Mouse (Mus musculus) embryonic facial prominence, embryonic 11.5 days (tissue): ENCODE data around the gene Dynll2. TPM values are rescaled to one million over a fixed set of nuclear protein-coding genes. Genes with fewer than 3 reads are reported as not detected.
A peak's percentile ranks its signal among the peaks of the same experiment; 100 is the strongest.

Experiments
- ATAC-seq: fragments of 200-750 bp; cut with Nextera tagmentation; replicated peaks from 2 replicates; pipeline ENCODE4 v1.8.0; 2017; ENCODE audit warnings: low read depth; ENCODE audit not compliant: insufficient number of reproducible peaks, low FRiP score, low TSS enrichment
- DNase-seq: peaks from one replicate; pipeline ENCODE4 v3.0.0-alpha.2; 2015; ENCODE audit warnings: low spot score
- H3K27ac ChIP-seq: fragments of 300-500 bp; sonication (generic); replicated peaks from 2 replicates; pipeline ENCODE4 v1.5.1; 2014; ENCODE audit warnings: mild to moderate bottlenecking, low read depth, low read length, control low read depth
- H3K27me3 ChIP-seq: fragments of 300-500 bp; sonication (generic); 2 replicates; pipeline ENCODE4 v1.6.1; 2014; ENCODE audit warnings: mild to moderate bottlenecking, low read length, moderate library complexity, mixed read lengths; ENCODE audit not compliant: control insufficient read depth, insufficient read depth
- H3K36me3 ChIP-seq: fragments of 300-500 bp; sonication (generic); replicated peaks from 2 replicates; pipeline ENCODE4 v1.6.1; 2014; ENCODE audit warnings: low read depth, mild to moderate bottlenecking, low read length, moderate library complexity, mixed read lengths; ENCODE audit not compliant: control insufficient read depth, insufficient read depth
- H3K4me1 ChIP-seq: fragments of 300-500 bp; sonication (generic); 2 replicates; pipeline ENCODE4 v1.6.1; 2014; ENCODE audit warnings: low read length, mixed read lengths; ENCODE audit not compliant: control insufficient read depth, insufficient read depth
- H3K4me2 ChIP-seq: fragments of 300-500 bp; sonication (generic); 2 replicates; pipeline ENCODE4 v1.6.1; 2014; ENCODE audit warnings: low read depth, mild to moderate bottlenecking, control low read depth, low read length, moderate library complexity
- H3K4me3 ChIP-seq: fragments of 300-500 bp; sonication (generic); 2 replicates; pipeline ENCODE4 v1.5.1; 2014; ENCODE audit warnings: low read depth, low read length, control low read depth
- H3K9ac ChIP-seq: fragments of 300-500 bp; sonication (generic); replicated peaks from 2 replicates; pipeline ENCODE4 v1.6.1; 2014; ENCODE audit warnings: mild to moderate bottlenecking, control low read depth, low read length
- H3K9me3 ChIP-seq: fragments of 300-500 bp; sonication (generic); replicated peaks from 2 replicates; pipeline ENCODE4 v1.6.1; 2016; ENCODE audit warnings: mild to moderate bottlenecking, low read length, inconsistent platforms, mixed read lengths; ENCODE audit not compliant: control insufficient read depth
- WGBS: fragments of 180-500 bp; shearing (Covaris S2); extraction: QIAGEN DNeasy Blood & Tissue Kit; methylation state at CpG from one replicate; pipeline ENCODE4 v1.1.7; 2014; 5-methylcytosine and 5-hydroxymethylcytosine counted together
- polyA plus RNA-seq: library from polyadenylated mRNA; unstranded; fragments of >200 nt; fragmentation: Nextera tagmentation; extraction: Ambion mirVana; gene quantifications from 2 replicates; pipeline ENCODE4 v1.2.1, GENCODE M21; 2014

The Dynll2 gene
- polyA plus RNA-seq, 1 experiment from 2014 or later, result 16.0 TPM

GRCm38 (mm10) chr11:87968356-87969122 lies 18.8 kb downstream of the Dynll2 start:
- no peak overlapping the region for H3K4me3 ChIP-seq
- no peaks in the 10 kb centered on the region for H3K36me3 ChIP-seq
- 17% methylated on average over 19 of the region's 20 CpGs for WGBS
- H3K4me2 ChIP-seq, result no peak overlapping the region
- no peak for DNase-seq
- no peak for ATAC-seq
- no peak overlapping the region for H3K27ac ChIP-seq
- H3K27me3 ChIP-seq, result no peaks in the 10 kb centered on the region
- no peaks in the 10 kb centered on the region for H3K4me1 ChIP-seq
- H3K9ac ChIP-seq, result no peak overlapping the region
- H3K9me3 ChIP-seq, result no peaks in the 10 kb centered on the region

GRCm38 (mm10) chr11:87967692-87968289 lies 19.5 kb downstream of the Dynll2 start:
- Histone ChIP-seq H3K4me2 (peak overlapping the region; percentile 19), H3K4me3 (no peak overlapping the region), H3K27me3 (no peaks in the 10 kb centered on the region), H3K4me1 (no peaks in the 10 kb centered on the region), H3K9ac (no peak overlapping the region), H3K9me3 (no peaks in the 10 kb centered on the region), H3K27ac (no peak overlapping the region), H3K36me3 (no peaks in the 10 kb centered on the region)
- peak; percentile 90 for DNase-seq
- no peak for ATAC-seq
- 3% methylated on average over 17 of the region's 17 CpGs for WGBS

- Histone ChIP-seq H3K9me3 (no peaks in the 10 kb centered on the region), H3K27ac (no peak overlapping the region), H3K27me3 (no peaks in the 10 kb centered on the region), H3K4me2 (no peak overlapping the region; the same call in 1 of the 2 replicates), H3K9ac (no peak overlapping the region), H3K36me3 (no peaks in the 10 kb centered on the region), H3K4me1 (no peaks in the 10 kb centered on the region), H3K4me3 (no peak overlapping the region)
- DNase-seq (peak; percentile 66), ATAC-seq (peak; percentile 76)
- 33% methylated on average over 10 of the region's 10 CpGs for WGBS
These were observed 21.1 kb downstream of the Dynll2 start for GRCm38 (mm10) chr11:87966214-87966613.

GRCm38 (mm10) chr11:87965293-87965692 lies 22.0 kb downstream of the Dynll2 start:
- 45% methylated on average over 3 of the region's 3 CpGs for WGBS
- Histone ChIP-seq H3K4me3 (no peak overlapping the region), H3K4me2 (no peak overlapping the region)

GRCm38 (mm10) chr11:87957066-87957465 lies 30.3 kb downstream of the Dynll2 start:
- 45% methylated on average over 7 of the region's 7 CpGs for WGBS

More at GRCm38 (mm10) chr11:87965293-87965692, 22.0 kb downstream of the Dynll2 start:
- no peak for ATAC-seq
- DNase-seq, result no peak
- Histone ChIP-seq H3K27ac (no peak overlapping the region), H3K27me3 (no peaks in the 10 kb centered on the region), H3K9me3 (no peaks in the 10 kb centered on the region), H3K36me3 (no peaks in the 10 kb centered on the region), H3K9ac (no peak overlapping the region), H3K4me1 (no peaks in the 10 kb centered on the region)

GRCm38 (mm10) chr11:87955144-87955543 lies 32.2 kb downstream of the Dynll2 start:
- Histone ChIP-seq H3K27ac (no peak overlapping the region), H3K9me3 (no peaks in the 10 kb centered on the region), H3K4me3 (no peak overlapping the region), H3K36me3 (no peaks in the 10 kb centered on the region), H3K9ac (no peak overlapping the region), H3K27me3 (no peaks in the 10 kb centered on the region), H3K4me1 (no peaks in the 10 kb centered on the region), H3K4me2 (no peak overlapping the region)
- WGBS, result 3% methylated on average over 1 of the region's 1 CpGs
- ATAC-seq (no peak), DNase-seq (peak; percentile 56)

More at GRCm38 (mm10) chr11:87957066-87957465, 30.3 kb downstream of the Dynll2 start:
- no peaks in the 10 kb centered on the region for H3K9me3 ChIP-seq
- DNase-seq (peak; percentile 82), ATAC-seq (no peak)
- no peaks in the 10 kb centered on the region for H3K27me3 ChIP-seq
- no peaks in the 10 kb centered on the region for H3K4me1 ChIP-seq
- H3K27ac ChIP-seq, result no peak overlapping the region
- H3K9ac ChIP-seq, result no peak overlapping the region
- H3K4me3 ChIP-seq, result no peak overlapping the region
- no peaks in the 10 kb centered on the region for H3K36me3 ChIP-seq
- H3K4me2 ChIP-seq, result no peak overlapping the region

GRCm38 (mm10) chr11:87949990-87950389 lies 37.3 kb downstream of the Dynll2 start:
- no peaks in the 10 kb centered on the region for H3K27me3 ChIP-seq
- H3K27ac ChIP-seq, result no peak overlapping the region
- no peak overlapping the region for H3K4me3 ChIP-seq
- WGBS, result 2% methylated on average over 2 of the region's 2 CpGs
- ATAC-seq (no peak), DNase-seq (peak; percentile 41)
- H3K36me3 ChIP-seq, result no peaks in the 10 kb centered on the region
- no peaks in the 10 kb centered on the region for H3K4me1 ChIP-seq
- no peaks in the 10 kb centered on the region for H3K9me3 ChIP-seq
- no peak overlapping the region for H3K9ac ChIP-seq
- no peak overlapping the region for H3K4me2 ChIP-seq

- 74% methylated on average over 3 of the region's 3 CpGs for WGBS
- no peak for DNase-seq
- no peak for ATAC-seq
These were observed 51.9 kb downstream of the Dynll2 start for GRCm38 (mm10) chr11:87935467-87935866.

More at GRCm38 (mm10) chr11:87935467-87935866, 51.9 kb downstream of the Dynll2 start:
- no peak overlapping the region for H3K9ac ChIP-seq
- H3K36me3 ChIP-seq, result no peaks in the 10 kb centered on the region
- H3K27me3 ChIP-seq, result no peaks in the 10 kb centered on the region
- no peak overlapping the region for H3K4me3 ChIP-seq
- no peaks in the 10 kb centered on the region for H3K9me3 ChIP-seq
- H3K4me1 ChIP-seq, result no peaks in the 10 kb centered on the region
- H3K27ac ChIP-seq, result no peak overlapping the region
- H3K4me2 ChIP-seq, result no peak overlapping the region
